Mouse (Mus musculus) induced T-regulatory cell, adult 2 months (primary cell): Measurements from ENCODE around the gene Sp100.

Source experiments
- DNase-seq: peaks from one replicate; pipeline ENCODE4 v3.0.0-alpha.2; 2012; ENCODE audit warnings: low read depth

Gene Sp100

DNA sequence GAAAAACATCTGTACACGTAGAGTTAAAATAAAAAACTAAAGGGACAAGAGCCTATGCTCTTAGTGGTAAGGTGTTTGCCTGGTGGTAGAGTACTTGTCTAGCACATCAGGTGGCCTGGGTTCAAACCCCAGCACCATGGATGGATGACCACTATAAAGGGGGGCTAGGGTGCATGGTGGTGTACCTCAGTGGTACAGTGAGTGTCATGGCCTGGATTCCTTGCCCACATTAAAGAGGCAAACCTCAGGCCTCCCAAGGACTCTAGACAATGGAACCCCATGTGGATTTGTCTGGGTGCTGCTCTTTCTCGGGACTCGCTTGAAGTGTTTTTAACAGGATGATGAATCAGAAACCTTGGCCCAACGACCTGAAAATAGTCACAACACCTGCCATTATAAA lies 52.7 kb downstream of the Sp100 start:
- peak; percentile 48 for DNase-seq

DNA sequence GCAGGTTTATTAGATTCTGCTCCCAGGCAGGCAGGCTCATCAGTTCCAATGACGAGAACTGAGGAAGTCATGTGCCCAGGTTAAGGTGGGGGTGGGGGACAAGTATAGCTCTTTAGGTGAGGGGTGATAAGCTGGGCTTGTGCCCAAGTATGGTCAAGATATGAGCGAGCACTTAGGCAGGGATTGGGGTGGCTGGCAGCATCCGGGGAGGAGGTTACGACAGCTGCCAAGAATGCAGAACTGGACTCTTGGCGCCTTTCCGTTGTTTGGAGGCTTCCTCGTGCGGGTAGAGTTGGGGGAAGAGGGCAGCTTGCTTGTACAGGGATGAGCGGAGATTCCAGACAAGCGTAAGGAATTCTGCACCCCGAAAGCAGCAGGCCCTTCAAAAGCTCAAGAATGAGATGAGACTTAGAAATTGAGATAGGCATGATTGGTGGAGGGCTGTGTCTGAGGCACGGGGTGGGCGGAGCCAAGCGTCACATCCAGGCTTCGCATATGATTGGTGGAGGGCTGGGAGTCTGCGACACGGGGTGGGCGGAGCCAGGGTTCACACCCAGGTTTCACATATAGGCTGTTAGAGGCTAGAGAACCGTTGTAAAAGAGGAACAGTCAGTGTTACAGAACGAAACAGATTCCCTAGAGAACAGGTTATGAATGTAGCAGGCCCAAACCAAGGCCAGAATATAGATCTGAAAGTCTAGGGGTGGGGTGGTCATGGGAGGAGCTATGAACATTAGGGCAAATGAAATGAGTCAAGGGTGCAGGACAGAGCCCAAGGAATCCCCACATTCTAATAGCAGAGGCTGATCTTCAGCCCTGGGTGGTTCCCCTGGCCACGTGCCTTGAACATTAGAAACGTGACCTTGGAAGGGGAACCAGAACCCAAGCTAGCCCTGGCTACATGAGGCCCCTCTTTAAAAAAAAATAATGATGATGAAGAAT lies 53.7 kb downstream of the Sp100 start:
- DNase-seq = peak; percentile 98

GRCm38 (mm10) chr1:85705552-85705951 lies 55.8 kb downstream of the Sp100 start:
- DNase-seq = no peak

GRCm38 (mm10) chr1:85706754-85707153 lies 57.0 kb downstream of the Sp100 start:
- DNase-seq = no peak

GRCm38 (mm10) chr1:85714501-85714900 lies 64.7 kb downstream of the Sp100 start:
- DNase-seq = peak; percentile 12

GRCm38 (mm10) chr1:85716447-85717027 lies 66.7 kb downstream of the Sp100 start:
- DNase-seq = no peak

DNA sequence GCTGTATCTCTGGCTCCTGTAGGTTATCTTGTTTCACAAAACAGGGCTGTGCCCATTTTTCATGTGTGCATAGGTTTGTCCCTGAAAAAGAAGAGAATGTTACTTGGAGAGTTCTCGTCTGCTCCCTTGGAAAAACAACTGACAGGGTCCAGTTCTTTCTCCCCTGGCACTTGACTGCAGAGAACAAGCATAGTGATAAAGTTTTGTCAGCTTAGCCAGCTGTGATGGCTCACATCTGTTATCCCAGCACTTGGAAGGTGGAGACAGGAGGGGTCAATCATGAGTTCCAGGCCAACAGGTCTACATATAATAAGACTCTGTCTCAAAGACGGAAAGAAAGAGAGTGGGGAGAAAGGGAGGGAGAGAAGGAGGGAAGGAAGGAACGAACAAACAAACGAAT lies 69.3 kb downstream of the Sp100 start:
- no peak for DNase-seq

- peak; percentile 34 for DNase-seq
Measured at GRCm38 (mm10) chr1:85720220-85720893, 70.6 kb downstream of the Sp100 start.

DNA sequence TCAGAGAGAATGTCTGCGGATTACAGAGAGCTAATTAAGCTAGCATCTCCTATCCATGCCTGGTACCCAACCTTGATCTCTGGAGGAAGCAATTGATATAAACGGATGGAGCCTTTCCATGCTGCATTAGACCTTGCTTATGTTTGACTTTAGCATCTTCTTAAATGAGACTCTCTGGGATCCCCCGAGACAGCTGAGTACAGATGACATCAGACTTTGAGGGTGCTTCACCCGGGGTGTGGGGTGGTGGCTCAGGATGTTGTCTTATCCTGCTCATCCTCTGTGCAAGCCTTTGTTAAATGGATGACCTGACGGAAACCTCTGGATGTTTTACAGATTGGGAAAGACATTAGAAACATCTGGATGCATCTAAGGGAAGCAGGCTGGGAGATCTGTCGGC lies 80.7 kb downstream of the Sp100 start:
- DNase-seq = peak; percentile 69

GRCm38 (mm10) chr1:85732581-85732980 lies 82.8 kb downstream of the Sp100 start:
- peak; percentile 89 for DNase-seq

GRCm38 (mm10) chr1:85734511-85734910 lies 84.7 kb downstream of the Sp100 start:
- peak; percentile 65 for DNase-seq

GRCm38 (mm10) chr1:85735463-85736123 lies 85.8 kb downstream of the Sp100 start:
- DNase-seq = peak; percentile 93

GRCm38 (mm10) chr1:85736355-85737184 lies 86.8 kb downstream of the Sp100 start:
- DNase-seq = peak; percentile 96

- DNase-seq = peak; percentile 65
Measured at GRCm38 (mm10) chr1:85739000-85739399, 89.2 kb downstream of the Sp100 start.

- peak; percentile 89 for DNase-seq
Measured at GRCm38 (mm10) chr1:85739819-85740218, 90.0 kb downstream of the Sp100 start.

DNA sequence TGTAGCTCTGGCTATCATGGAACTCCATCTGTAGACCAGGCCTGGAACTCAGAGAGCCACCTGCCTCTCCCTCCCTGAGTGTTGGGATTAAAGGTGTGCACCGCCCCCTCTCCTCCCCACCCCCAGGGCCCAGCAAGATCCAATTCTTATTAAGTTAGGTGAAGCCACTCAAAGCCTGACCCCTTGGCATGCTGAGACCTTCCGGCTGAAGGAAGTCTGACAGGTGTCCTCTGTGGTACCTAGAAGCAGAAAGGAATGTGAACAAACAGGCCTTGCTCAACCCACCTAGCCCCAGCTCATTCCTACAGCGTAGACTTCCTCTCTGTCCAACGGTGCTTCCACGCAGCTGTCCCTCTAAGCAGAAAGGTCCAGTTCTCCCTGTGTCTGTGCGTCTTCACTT lies 91.1 kb downstream of the Sp100 start:
- DNase-seq = peak; percentile 46

DNA sequence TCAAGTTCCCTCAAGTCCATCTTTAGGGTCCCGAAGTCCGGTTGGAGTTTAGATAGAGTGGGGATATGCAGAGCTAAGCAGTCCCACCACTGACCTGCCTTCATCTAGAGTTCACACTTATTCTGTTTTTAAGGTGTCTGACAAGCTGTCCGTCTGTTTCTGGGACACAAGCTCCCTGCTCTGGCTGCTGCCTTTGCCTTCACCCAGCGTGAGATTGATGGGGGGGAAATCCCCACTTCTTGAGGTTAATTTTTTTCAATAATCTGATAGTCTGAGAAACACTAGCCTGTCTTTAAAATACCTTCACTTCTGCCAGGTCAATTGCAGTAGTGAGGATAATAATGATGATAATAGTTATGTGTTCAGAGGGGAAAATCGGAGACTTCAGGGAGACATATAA lies 92.5 kb downstream of the Sp100 start:
- peak; percentile 66 for DNase-seq

DNA sequence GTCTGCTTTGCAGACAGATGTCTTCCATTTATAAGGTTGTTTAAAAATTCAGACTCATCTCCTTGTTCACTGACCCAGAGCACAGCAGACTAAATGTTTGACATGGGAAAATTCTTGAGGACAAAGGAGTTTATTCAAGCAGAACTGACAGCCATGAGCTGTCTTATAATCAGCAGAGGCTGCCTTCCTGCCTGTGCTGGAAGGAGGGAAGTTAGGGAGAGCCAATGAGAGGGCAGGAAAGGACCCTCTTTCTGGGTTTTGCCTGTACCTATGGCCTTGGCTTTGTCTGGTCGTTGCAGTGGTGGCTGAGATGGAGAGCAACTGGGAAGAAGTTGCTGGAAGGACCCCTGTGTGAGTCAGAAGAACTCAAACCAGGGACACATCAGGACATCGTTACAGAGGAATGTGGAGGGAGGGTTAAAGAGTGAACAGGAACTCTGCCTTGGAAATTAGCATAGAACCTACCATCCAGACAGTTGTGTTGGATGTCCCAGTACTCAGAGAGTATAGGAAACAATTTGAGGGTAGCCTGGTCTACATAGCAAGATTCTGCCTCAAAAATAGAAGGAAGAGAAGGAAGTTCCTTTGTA lies 93.2 kb downstream of the Sp100 start:
- DNase-seq = peak; percentile 21

GRCm38 (mm10) chr1:85744539-85744938 lies 94.8 kb downstream of the Sp100 start:
- peak; percentile 58 for DNase-seq

DNA sequence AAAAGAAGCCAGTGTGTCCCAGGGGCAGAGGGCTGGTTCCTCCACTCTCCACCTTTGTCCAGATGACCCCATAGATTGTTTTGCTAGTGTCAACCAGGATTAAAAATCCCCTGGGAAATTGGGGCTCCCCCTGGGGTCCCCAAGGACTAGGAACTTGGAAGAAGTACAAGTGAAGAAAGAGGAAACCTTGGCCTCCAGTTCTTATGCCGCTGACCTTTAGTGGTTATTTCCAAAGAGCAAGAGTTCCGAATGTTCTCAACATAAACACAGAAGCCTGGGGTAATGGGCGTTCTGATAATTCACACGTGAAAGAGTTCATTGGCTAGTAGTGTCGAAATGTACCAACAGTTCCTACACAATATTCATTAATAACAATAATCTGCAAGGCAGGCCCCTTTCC lies 96.7 kb downstream of the Sp100 start:
- DNase-seq = no peak

DNA sequence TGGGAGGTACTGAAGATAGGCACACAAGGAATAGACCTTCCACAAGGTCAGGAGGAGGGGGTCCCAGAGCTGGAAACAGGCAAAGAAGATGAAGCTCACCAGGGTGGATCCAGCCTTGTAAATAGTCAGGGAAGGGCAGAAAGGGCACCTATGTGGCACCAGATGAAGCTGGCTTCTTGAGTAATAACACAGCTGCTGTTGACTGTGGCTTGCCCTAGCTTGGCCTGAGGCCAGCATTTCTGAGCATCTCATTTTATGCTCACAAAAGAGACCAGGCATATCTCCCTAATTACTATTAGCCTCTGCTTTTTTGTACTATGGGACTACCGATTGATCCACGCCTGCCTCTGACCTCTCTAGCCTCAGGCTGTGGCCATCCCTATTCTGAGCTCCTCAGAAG lies 100.0 kb downstream of the Sp100 start:
- peak; percentile 56 for DNase-seq
